Mouse (Mus musculus): ENCODE measurements around the gene Slc29a1. TPM values are rescaled to one million over a fixed set of nuclear protein-coding genes. Genes with fewer than 3 reads are reported as not detected.

Slc29a1 gene
- polyA plus RNA-seq, 1 experiment: 35.9 TPM

GRCm38 (mm10) chr17:45592606-45593431, 6.6 kb downstream of the Slc29a1 start:
- Histone ChIP-seq H3K4me1 (ENCODE audit: control insufficient read depth, insufficient read depth, low read length) (peaks cover 9% of the 10 kb centered on the region), H3K4me3 (ENCODE audit: insufficient read depth, low read length) (peak overlapping the region; percentile 28; the same call in 1 of the 2 replicates), H3K27ac (ENCODE audit: insufficient read depth, low read length) (0 out of 2 replicates have a peak overlapping the region, but pooled peaks have one; percentile 45)
- no peak for TF ChIP-seq POLR2A (IDR thresholded peaks at IDR 0.05; ENCODE audit: extremely low read depth, insufficient read depth, low read length)
- TF ChIP-seq CTCF (IDR thresholded peaks at IDR 0.05; ENCODE audit: extremely low read depth, insufficient read depth, low read length): no peak

- 0 out of 2 replicates have a peak overlapping the region, but pooled peaks have one; percentile 51 for H3K27ac ChIP-seq (ENCODE audit: insufficient read depth, low read length)
- H3K4me3 ChIP-seq (ENCODE audit: insufficient read depth, low read length): peak overlapping the region; percentile 28; the same call in 1 of the 2 replicates
- H3K4me1 ChIP-seq (ENCODE audit: control insufficient read depth, insufficient read depth, low read length): peaks cover 9% of the 10 kb centered on the region
- no peak for TF ChIP-seq CTCF (IDR thresholded peaks at IDR 0.05; ENCODE audit: extremely low read depth, insufficient read depth, low read length)
- 0 out of 2 replicates have a peak, but pooled peaks have one; percentile 11 for TF ChIP-seq POLR2A (IDR thresholded peaks at IDR 0.05; ENCODE audit: extremely low read depth, insufficient read depth, low read length)
Measured at GRCm38 (mm10) chr17:45591701-45592605, 7.5 kb downstream of the Slc29a1 start.

GRCm38 (mm10) chr17:45590410-45590809, 9.0 kb downstream of the Slc29a1 start:
- Histone ChIP-seq H3K4me3 (ENCODE audit: insufficient read depth, low read length) (no peak overlapping the region), H3K4me1 (ENCODE audit: control insufficient read depth, insufficient read depth, low read length) (peaks cover 6% of the 10 kb centered on the region; the same call in 1 of the 2 replicates), H3K27ac (ENCODE audit: insufficient read depth, low read length) (no peak overlapping the region)
- TF ChIP-seq POLR2A (IDR thresholded peaks at IDR 0.05; ENCODE audit: extremely low read depth, insufficient read depth, low read length): no peak
- no peak for TF ChIP-seq CTCF (IDR thresholded peaks at IDR 0.05; ENCODE audit: extremely low read depth, insufficient read depth, low read length)

GRCm38 (mm10) chr17:45589844-45590243, 9.6 kb downstream of the Slc29a1 start:
- Histone ChIP-seq H3K4me1 (ENCODE audit: control insufficient read depth, insufficient read depth, low read length) (peaks cover 8% of the 10 kb centered on the region; the same call in 1 of the 2 replicates), H3K4me3 (ENCODE audit: insufficient read depth, low read length) (no peak overlapping the region), H3K27ac (ENCODE audit: insufficient read depth, low read length) (no peak overlapping the region)
- no peak for TF ChIP-seq CTCF (IDR thresholded peaks at IDR 0.05; ENCODE audit: extremely low read depth, insufficient read depth, low read length)
- no peak for TF ChIP-seq POLR2A (IDR thresholded peaks at IDR 0.05; ENCODE audit: extremely low read depth, insufficient read depth, low read length)

GRCm38 (mm10) chr17:45589236-45589635, 10.2 kb downstream of the Slc29a1 start:
- peaks cover 8% of the 10 kb centered on the region; the same call in 1 of the 2 replicates for H3K4me1 ChIP-seq (ENCODE audit: control insufficient read depth, insufficient read depth, low read length)
- TF ChIP-seq CTCF (IDR thresholded peaks at IDR 0.05; ENCODE audit: extremely low read depth, insufficient read depth, low read length): no peak
- H3K4me3 ChIP-seq (ENCODE audit: insufficient read depth, low read length): no peak overlapping the region
- no peak overlapping the region for H3K27ac ChIP-seq (ENCODE audit: insufficient read depth, low read length)

- no peak for TF ChIP-seq POLR2A (IDR thresholded peaks at IDR 0.05; ENCODE audit: extremely low read depth, insufficient read depth, low read length)
- TF ChIP-seq CTCF (IDR thresholded peaks at IDR 0.05; ENCODE audit: extremely low read depth, insufficient read depth, low read length): no peak
- H3K4me1 ChIP-seq (ENCODE audit: control insufficient read depth, insufficient read depth, low read length): peaks cover 8% of the 10 kb centered on the region; the same call in 1 of the 2 replicates
- H3K27ac ChIP-seq (ENCODE audit: insufficient read depth, low read length): no peak overlapping the region
- no peak overlapping the region for H3K4me3 ChIP-seq (ENCODE audit: insufficient read depth, low read length)
Measured at GRCm38 (mm10) chr17:45588370-45588769, 11.0 kb downstream of the Slc29a1 start.

- Histone ChIP-seq H3K4me1 (ENCODE audit: control insufficient read depth, insufficient read depth, low read length) (peaks cover 4% of the 10 kb centered on the region; the same call in 1 of the 2 replicates), H3K4me3 (ENCODE audit: insufficient read depth, low read length) (no peak overlapping the region), H3K27ac (ENCODE audit: insufficient read depth, low read length) (no peak overlapping the region)
- peak; percentile 24; the same call in 1 of the 2 replicates for TF ChIP-seq CTCF (IDR thresholded peaks at IDR 0.05; ENCODE audit: extremely low read depth, insufficient read depth, low read length)
- TF ChIP-seq POLR2A (IDR thresholded peaks at IDR 0.05; ENCODE audit: extremely low read depth, insufficient read depth, low read length): no peak
Measured at GRCm38 (mm10) chr17:45586449-45586837, 13.0 kb downstream of the Slc29a1 start.

- no peak for TF ChIP-seq POLR2A (IDR thresholded peaks at IDR 0.05; ENCODE audit: extremely low read depth, insufficient read depth, low read length)
- TF ChIP-seq CTCF (IDR thresholded peaks at IDR 0.05; ENCODE audit: extremely low read depth, insufficient read depth, low read length): no peak
- no peak overlapping the region for H3K4me3 ChIP-seq (ENCODE audit: insufficient read depth, low read length)
- H3K4me1 ChIP-seq (ENCODE audit: control insufficient read depth, insufficient read depth, low read length): peaks cover 4% of the 10 kb centered on the region; the same call in 1 of the 2 replicates
- H3K27ac ChIP-seq (ENCODE audit: insufficient read depth, low read length): peak overlapping the region; percentile 24; the same call in 1 of the 2 replicates
Measured at GRCm38 (mm10) chr17:45585725-45586448, 13.5 kb downstream of the Slc29a1 start.
